Mouse (Mus musculus): ENCODE results near the gene Rpl14. TPM values are rescaled to one million over a fixed set of nuclear protein-coding genes. Genes with fewer than 3 reads are reported as not detected.

The Rpl14 gene
- polyA plus RNA-seq, 1 experiment: 711 TPM

DNA sequence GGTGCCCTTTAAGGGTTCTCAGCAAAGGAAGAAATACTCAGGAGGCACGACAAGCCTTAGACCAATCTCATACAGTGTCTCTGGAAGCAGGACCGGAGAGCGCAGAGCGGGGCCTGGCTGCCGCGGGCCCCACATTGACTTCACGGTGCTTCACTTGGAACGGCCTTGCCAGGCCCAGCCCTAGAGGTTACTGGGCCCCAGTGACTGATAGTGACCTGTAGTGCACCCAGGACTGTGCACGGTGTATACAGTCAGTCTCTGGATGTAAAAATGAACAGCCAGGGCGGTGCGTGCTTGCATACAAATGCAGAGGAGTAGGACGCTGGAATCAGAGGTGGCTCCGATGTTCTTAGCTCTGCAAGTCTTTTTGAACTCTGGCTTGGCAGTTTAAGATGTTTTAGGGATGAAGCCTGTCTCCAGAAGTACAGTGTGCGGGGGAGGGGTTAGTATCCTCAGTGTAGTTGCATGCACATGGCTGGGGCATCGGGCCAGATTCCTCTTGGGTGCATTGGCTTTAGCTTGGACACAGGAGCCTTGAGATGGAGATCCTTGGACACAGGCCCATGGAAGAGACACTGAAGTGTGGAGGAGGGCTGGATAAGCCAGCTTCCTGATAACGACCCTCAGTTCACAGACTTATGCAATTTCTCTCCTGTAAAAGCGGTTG, 31.1 kb downstream of the Rpl14 start:
- H3K4me1 ChIP-seq (ENCODE audit: control insufficient read depth, insufficient read depth, low read length): no peaks in the 10 kb centered on the region
- H3K4me3 ChIP-seq (ENCODE audit: insufficient read depth, low read length): no peak overlapping the region
- no peak overlapping the region for H3K27ac ChIP-seq (ENCODE audit: insufficient read depth, low read depth, low read length)
- no peak for TF ChIP-seq CTCF (IDR thresholded peaks at IDR 0.05; ENCODE audit: low read depth, low read length)
- no peak for TF ChIP-seq POLR2A (IDR thresholded peaks at IDR 0.05; ENCODE audit: borderline replicate concordance, low read depth, low read length)

DNA sequence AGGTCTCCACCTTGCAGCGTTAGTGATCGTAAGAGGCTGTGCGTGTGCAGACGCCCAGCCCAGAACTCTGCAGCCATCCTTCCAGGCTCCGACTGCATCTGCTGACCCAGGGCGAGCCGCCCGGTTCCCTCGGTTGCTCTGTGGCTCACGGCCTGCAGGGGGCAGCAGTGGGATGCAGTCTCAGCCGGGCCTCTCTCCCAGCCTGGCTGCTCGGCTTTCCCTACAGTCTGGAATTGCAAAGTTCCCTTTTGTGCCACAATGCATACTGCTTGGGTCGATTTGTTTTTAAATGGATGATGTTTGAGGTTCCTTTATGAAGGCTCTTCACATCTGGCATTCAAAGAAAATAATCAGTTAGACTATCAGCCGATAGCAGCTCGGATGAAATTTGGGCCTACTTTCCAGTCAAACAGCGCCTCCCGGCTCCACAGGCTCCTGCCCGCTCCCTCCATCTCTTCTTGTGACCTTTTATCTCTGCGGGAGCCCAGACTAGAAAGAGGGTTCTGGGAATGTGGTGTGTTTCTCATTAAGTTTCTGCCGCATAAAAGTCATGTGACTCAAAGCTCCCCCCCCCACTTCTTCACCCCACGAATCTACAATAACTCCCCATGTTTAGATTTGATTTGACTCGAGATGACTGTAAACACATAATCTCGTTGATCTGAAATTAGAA, 31.7 kb downstream of the Rpl14 start:
- Histone ChIP-seq H3K4me3 (ENCODE audit: insufficient read depth, low read length) (no peak overlapping the region), H3K27ac (ENCODE audit: insufficient read depth, low read depth, low read length) (no peak overlapping the region), H3K4me1 (ENCODE audit: control insufficient read depth, insufficient read depth, low read length) (no peaks in the 10 kb centered on the region)
- TF ChIP-seq POLR2A (IDR thresholded peaks at IDR 0.05; ENCODE audit: borderline replicate concordance, low read depth, low read length) (no peak), CTCF (IDR thresholded peaks at IDR 0.05; ENCODE audit: low read depth, low read length) (no peak; the same call in 1 of the 2 replicates)

DNA sequence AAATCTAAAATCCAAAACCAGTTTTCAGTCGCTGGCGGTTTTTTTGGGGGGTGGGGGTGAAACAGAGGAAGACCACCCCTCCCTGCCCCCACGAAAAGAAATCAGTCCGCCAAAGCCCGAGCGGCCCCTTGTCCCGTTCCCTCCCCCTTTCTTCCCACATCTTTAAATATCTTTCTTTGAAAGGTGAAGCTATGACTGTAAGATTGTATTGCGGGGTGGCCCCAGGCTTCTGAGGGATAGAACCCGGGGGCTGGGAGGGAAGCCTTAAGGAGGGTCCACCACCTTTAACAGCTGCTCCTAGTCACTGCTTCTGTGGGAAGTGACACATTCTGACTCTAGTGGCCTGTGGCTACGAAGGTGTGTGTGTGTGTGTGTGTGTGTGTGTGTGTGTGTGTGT, 32.3 kb downstream of the Rpl14 start:
- H3K4me3 ChIP-seq (ENCODE audit: insufficient read depth, low read length): no peak overlapping the region
- no peaks in the 10 kb centered on the region for H3K4me1 ChIP-seq (ENCODE audit: control insufficient read depth, insufficient read depth, low read length)
- H3K27ac ChIP-seq (ENCODE audit: insufficient read depth, low read depth, low read length): no peak overlapping the region
- TF ChIP-seq CTCF (IDR thresholded peaks at IDR 0.05; ENCODE audit: low read depth, low read length) (no peak), POLR2A (IDR thresholded peaks at IDR 0.05; ENCODE audit: borderline replicate concordance, low read depth, low read length) (no peak)

DNA sequence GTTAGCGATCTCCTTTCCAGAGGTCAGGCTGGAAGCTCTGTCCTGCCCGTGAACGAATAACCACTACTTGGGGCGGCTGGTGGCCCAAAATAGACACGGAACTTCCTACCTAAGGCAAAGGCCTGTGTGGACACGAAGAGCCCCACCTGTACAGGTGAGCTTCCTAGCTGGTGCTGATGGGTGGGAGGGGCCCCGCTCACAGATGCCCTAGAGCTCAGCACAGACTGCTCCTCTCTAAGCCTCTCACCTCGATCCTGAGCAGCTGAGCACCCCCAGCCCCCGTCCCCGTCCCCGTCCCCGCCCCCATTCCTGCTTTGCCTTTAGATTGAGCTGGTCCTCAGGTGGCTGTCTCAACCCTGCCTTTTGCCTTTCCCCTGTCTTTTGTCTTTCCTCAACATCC, 32.7 kb downstream of the Rpl14 start:
- Histone ChIP-seq H3K27ac (ENCODE audit: insufficient read depth, low read depth, low read length) (no peak overlapping the region), H3K4me1 (ENCODE audit: control insufficient read depth, insufficient read depth, low read length) (no peaks in the 10 kb centered on the region), H3K4me3 (ENCODE audit: insufficient read depth, low read length) (no peak overlapping the region)
- TF ChIP-seq POLR2A (IDR thresholded peaks at IDR 0.05; ENCODE audit: borderline replicate concordance, low read depth, low read length): no peak
- TF ChIP-seq CTCF (IDR thresholded peaks at IDR 0.05; ENCODE audit: low read depth, low read length): no peak

DNA sequence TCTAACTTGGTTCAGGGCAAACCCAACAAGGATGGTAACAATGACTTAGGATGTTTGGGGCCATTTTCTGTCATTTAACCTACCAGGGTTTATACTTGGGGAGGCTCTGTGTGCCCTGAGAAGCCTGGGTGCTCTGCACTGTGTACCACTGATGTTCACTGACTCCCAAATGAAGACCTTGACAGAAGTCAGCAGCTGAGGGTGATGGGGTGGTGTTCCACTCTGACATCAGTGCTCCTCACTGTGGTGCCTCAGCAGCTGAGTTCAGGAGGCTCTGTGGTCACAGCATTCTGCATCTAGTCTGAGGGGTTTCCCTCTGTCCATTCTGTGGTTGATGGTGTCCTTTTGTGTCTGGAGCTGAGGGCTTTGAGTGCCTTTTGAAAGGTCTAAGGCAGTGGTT, 39.8 kb downstream of the Rpl14 start:
- no peak for TF ChIP-seq CTCF (IDR thresholded peaks at IDR 0.05; ENCODE audit: low read depth, low read length)
- TF ChIP-seq POLR2A (IDR thresholded peaks at IDR 0.05; ENCODE audit: borderline replicate concordance, low read depth, low read length): no peak
- H3K4me3 ChIP-seq (ENCODE audit: insufficient read depth, low read length): no peak overlapping the region
- no peaks in the 10 kb centered on the region for H3K4me1 ChIP-seq (ENCODE audit: control insufficient read depth, insufficient read depth, low read length)

DNA sequence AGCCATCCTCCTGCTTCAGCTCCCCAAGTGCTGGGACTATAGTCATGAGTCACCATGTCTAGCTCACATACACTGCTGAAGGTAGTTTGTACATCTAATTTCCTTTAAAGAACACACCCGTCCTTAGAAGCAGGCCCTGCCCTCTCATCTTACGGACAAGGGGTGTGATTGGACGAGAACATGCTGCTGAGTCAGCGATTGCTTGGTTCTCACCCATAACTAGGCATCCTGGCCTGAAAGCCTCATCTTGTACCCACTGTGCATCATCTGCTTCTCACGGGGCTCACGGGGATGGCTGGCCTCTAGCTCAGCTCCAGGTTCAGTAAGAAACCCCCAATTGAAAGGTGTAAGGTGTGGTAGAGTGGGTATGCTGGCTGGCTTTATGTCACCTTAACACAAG, 42.8 kb downstream of the Rpl14 start:
- H3K27ac ChIP-seq (ENCODE audit: insufficient read depth, low read depth, low read length): no peak overlapping the region
- no peaks in the 10 kb centered on the region for H3K4me1 ChIP-seq (ENCODE audit: control insufficient read depth, insufficient read depth, low read length)
- TF ChIP-seq CTCF (IDR thresholded peaks at IDR 0.05; ENCODE audit: low read depth, low read length) (no peak), POLR2A (IDR thresholded peaks at IDR 0.05; ENCODE audit: borderline replicate concordance, low read depth, low read length) (no peak)
- no peak overlapping the region for H3K4me3 ChIP-seq (ENCODE audit: insufficient read depth, low read length)

More for the DNA sequence above, 39.8 kb downstream of the Rpl14 start:
- no peak overlapping the region for H3K27ac ChIP-seq (ENCODE audit: insufficient read depth, low read depth, low read length)

DNA sequence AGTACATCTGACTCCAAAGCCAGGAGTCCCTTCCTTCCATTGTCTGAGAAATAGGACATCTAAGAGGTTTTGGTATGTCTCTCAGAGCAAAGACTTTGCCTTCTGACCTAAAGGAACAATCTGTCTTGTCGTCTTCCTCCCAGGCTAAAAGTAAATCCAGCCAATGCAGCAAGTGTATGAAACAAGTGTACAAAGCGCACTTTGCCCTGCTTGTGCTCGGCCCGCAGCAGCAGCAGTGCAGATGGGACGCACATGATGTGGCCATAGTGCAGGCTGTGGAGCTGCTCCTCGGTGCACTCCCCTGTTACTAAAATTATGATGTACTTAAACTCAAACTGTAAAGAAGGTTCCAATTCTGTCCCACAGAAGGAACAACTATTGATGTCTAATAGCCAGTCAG, 46.9 kb downstream of the Rpl14 start:
- H3K4me1 ChIP-seq (ENCODE audit: control insufficient read depth, insufficient read depth, low read length): no peaks in the 10 kb centered on the region
- TF ChIP-seq POLR2A (IDR thresholded peaks at IDR 0.05; ENCODE audit: borderline replicate concordance, low read depth, low read length) (no peak), CTCF (IDR thresholded peaks at IDR 0.05; ENCODE audit: low read depth, low read length) (no peak)
- no peak overlapping the region for H3K27ac ChIP-seq (ENCODE audit: insufficient read depth, low read depth, low read length)
- H3K4me3 ChIP-seq (ENCODE audit: insufficient read depth, low read length): no peak overlapping the region

DNA sequence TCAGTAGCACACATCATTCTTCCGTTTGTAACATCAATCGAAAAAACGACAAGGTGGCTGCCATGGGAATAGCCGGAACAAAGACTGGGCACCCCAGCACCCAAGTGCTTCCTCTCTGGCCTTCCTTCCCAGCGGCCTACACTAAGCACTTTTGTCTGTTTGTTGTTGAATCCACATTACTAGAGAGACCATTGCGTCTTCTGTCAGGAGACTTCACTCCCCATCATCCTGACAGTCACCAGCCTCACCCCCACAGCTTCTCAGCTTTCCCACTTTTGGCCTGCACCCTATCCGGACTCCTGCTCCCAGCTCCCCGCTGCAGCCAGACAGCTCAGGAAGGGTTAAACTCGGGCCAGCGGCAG, 48.1 kb downstream of the Rpl14 start:
- no peak overlapping the region for H3K4me3 ChIP-seq (ENCODE audit: insufficient read depth, low read length)
- no peaks in the 10 kb centered on the region for H3K4me1 ChIP-seq (ENCODE audit: control insufficient read depth, insufficient read depth, low read length)
- no peak for TF ChIP-seq CTCF (IDR thresholded peaks at IDR 0.05; ENCODE audit: low read depth, low read length)
- no peak overlapping the region for H3K27ac ChIP-seq (ENCODE audit: insufficient read depth, low read depth, low read length)

DNA sequence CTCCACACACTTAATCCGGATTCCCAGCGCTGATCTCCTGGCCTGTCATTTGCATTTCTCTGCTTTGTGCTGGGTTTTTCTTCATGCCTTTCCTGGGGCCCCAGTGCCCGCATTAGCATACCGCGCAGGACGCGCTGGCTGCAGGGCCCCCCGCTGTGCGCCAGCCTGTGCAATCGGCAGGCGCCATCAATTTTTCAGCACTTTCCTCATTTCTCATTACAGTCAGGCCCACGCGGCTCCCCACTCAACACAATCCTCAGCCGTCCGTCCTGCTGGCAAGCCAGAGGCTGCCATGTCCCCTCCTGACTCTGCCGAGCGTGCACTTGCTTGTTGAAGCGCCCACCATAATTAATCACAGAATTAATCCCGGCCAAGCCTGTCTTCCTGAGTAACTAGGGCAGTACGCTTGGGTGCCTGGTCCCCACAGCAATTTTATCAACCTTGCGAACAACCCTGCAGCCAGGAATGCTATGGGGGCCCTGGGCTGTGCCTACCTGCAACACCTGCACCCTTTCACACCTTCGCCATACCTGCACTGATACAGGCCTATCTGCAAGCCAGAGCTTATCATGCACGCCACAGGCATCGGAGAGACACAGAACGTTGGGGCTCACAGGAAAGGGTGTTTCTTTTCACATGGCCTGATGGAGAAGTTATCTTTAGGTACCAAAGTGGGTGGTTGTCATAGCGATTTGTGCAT, 48.6 kb downstream of the Rpl14 start:
- Histone ChIP-seq H3K4me1 (ENCODE audit: control insufficient read depth, insufficient read depth, low read length) (no peaks in the 10 kb centered on the region), H3K27ac (ENCODE audit: insufficient read depth, low read depth, low read length) (no peak overlapping the region), H3K4me3 (ENCODE audit: insufficient read depth, low read length) (no peak overlapping the region)
- TF ChIP-seq POLR2A (IDR thresholded peaks at IDR 0.05; ENCODE audit: borderline replicate concordance, low read depth, low read length) (no peak), CTCF (IDR thresholded peaks at IDR 0.05; ENCODE audit: low read depth, low read length) (no peak)

DNA sequence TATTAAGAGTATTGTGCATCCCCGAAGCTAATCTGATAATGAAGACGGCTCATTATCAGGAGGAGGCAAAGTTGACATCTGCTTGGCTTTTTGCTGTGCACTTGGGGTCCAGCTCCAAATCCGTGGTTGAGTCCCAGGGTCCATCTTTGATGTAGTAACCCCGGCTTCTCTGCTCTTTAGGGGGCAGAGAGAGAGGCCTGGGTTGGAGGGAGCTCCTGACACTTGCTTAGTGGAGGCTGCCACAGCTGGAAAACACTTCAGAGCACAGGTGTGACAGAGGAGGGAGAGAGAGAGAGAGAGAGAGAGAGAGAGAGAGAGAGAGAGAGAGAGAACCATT, 49.1 kb downstream of the Rpl14 start:
- Histone ChIP-seq H3K27ac (ENCODE audit: insufficient read depth, low read depth, low read length) (no peak overlapping the region), H3K4me1 (ENCODE audit: control insufficient read depth, insufficient read depth, low read length) (no peaks in the 10 kb centered on the region), H3K4me3 (ENCODE audit: insufficient read depth, low read length) (no peak overlapping the region)
- no peak for TF ChIP-seq CTCF (IDR thresholded peaks at IDR 0.05; ENCODE audit: low read depth, low read length)
- no peak for TF ChIP-seq POLR2A (IDR thresholded peaks at IDR 0.05; ENCODE audit: borderline replicate concordance, low read depth, low read length)

Other genes with a start within 250 kb of the Rpl14 start
- gene Eif1b, start 79.2 kb upstream of the Rpl14 start, polyA plus RNA-seq (2012; ENCODE audit: insufficient read depth, insufficient read length, missing spikeins): 63.6 and 66.8 TPM in 2 replicates
- not detected in 2 replicates for gene Entpd3, start 31.6 kb upstream of the Rpl14 start, polyA plus RNA-seq (2012; ENCODE audit: insufficient read depth, insufficient read length, missing spikeins)

All from bone marrow macrophage, adult 2 months (primary cell).